Mouse (Mus musculus): ENCODE results near the gene V1rd19.
"Not testable (repeated sequence)": the region's sequence is repeated elsewhere in the genome, so short reads cannot be mapped to it uniquely, and the experiment has no call there.

Gene V1rd19

DNA sequence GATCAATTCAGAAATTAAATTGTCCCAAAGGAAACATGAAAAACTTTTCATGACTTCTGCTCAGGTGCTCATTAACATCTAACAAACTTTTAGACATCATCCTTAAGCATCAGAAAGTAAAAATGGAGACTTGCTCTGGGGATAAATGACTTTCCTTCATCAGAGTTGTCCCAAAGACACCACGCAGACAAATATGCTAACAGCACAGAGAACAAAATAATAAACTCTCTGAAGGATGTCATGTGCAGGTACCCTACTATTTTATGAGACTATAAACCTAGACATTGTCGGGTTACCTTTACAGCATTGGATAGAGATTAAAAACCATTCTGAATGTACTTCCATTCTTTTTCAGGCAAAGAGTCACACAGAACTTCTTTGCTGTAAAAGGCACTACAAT lies at the start of gene V1rd19:
V1rd19 (plus strand) TSS at position 301 of the 400 bp plus-strand sequence.
- DNase-seq (ENCODE audit: low read depth, low spot score), result no peak

DNA sequence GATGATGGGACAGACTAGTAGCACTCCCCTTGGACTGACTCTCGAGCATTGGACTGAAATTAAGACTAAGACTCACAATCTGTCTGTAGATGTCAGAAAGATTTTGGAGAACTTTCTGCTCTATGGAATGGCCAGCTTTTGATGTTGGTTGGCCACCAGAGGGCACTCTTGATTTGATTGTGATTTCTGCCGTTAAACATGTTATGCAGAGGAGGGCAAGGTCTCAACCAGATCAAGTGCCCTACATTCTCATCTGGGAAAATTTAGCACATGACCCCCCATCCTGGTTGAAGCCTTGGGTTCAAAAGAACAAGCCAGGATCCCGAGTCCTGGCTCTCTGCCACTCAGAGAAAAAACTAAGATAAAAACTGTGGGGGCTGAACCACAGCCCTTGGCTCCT lies 33.4 kb upstream of the V1rd19 start:
- DNase-seq (ENCODE audit: low read depth, low spot score), result peak; percentile 4

DNA sequence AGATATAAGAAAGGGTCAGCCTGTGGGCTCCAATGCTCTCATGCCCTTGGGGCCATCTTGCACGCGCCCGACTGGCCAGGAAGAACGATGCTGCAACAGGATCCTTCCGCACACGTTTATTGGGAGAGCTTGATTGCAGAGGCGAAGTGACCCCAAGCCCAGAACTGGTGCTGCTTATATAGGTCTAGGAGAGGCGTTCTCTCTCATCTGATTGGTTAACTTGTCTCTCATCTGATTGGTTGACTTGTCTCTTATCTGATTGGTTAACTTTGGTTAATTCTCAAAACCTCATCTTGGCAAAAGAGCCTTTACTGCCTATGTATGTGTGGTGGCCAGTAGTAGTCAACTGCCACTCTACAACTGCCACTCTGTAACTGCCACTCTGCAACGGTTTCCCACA lies 27.2 kb upstream of the V1rd19 start, which contains the start of gene Vmn1r181:
Vmn1r181 (plus strand) TSS at position 301 of the 400 bp plus-strand sequence.
- DNase-seq (ENCODE audit: low read depth, low spot score), result not testable (repeated sequence)

DNA sequence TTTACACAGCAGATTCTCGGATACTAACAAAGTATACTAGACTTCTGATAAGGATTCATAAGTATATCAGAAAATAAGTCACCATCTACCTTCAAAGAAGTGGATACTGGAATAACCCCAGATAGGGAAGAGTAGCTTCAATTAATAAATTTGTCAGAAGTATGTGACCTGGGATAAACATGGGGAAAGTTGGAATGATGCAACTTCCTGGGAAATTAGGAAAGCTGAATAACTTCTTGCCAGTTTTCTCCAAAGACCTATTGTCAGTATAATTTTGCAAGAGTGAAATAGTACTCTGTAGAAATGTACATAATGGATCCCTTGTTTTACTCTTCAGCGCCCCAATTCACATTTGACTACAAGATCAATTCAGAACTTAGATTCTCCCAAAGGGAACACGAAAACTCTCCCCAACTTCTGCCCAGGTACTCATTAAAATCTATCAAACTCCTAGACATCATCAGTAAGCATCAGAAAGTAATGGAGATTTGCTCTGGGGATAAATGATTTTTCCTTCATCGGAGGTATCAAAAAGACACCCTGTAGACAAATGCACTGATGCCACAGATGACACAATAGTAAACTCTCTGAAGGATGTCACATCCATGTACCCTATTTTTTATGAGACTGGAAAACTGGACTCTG lies 51.3 kb downstream of the V1rd19 start, which contains the start of gene Vmn1r183:
Vmn1r183 (plus strand) TSS at position 595 of the 645 bp plus-strand sequence.
- no peak for DNase-seq (ENCODE audit: low read depth, low spot score)

All from A20 (cell line).